Comparison of ENCODE assay signal across 21 mouse cellular contexts in the genomic region with DNA sequence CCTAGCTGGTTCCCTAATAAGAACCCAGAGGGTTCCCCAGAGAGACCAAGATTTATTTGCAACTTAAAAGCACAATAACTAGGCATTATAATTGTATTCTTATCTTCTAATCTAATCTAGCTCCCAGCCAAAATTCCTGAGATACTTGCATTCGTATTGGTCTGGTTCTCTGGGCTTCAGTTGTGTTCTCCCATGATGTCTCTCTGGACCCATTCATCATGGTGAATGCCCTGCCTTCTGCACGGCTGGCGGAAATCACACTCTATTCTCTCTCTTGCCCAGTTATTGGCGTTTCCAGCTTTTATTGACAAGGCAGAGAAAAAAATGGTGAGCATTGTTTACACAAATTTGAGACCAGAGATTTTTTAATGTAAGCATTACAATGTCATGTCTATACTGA. TPM values are rescaled to one million over a fixed set of nuclear protein-coding genes. Genes with fewer than 3 reads are reported as not detected.
DNase-seq lines count a peak whose midpoint lies in the region; TF ChIP-seq lines count a peak whose summit lies in the region.
"Had no signal": no experiment of that assay in that cellular context is flagged by ENCODE, and none has a peak within 500 bp of the region (broad histone marks: within the 10 kb centered on the region; RNA-seq: fewer than 3 reads in every experiment).

No protein-coding gene starts in this region.

- no peak for TF ChIP-seq EP300 in heart, adult 2 months (IDR thresholded peaks at IDR 0.05; ENCODE audit: insufficient read depth, low read depth, low read length)

- no peak for DNase-seq in heart, adult 2 months
- no peak for DNase-seq in heart, postnatal 10 days
- DNase-seq in kidney, adult 9 months = peak; percentile 36
- DNase-seq in kidney, postnatal 4 days = no peak
- peak; percentile 17 for DNase-seq in mesoderm, embryonic 11.5 days (ENCODE audit: low read depth, low spot score)
- no peak for DNase-seq in layer of hippocampus, adult 11-12 months (ENCODE audit: low spot score)
- DNase-seq: adrenal gland, adult 2 months; adrenal gland, postnatal 10 days; adrenal gland, postnatal 25 days; cerebellum, adult 11 months; cerebellum, adult 18-20 months; cerebellum, adult 8-10 months; cerebellum, adult 9-11 months; cerebellum, postnatal 14 days; cerebellum, postnatal 36 days; embryo, embryonic 11 days had no signal

- intact Hi-C loops in heart, adult 2 months (cut with DNase I) = no loop called here
- intact Hi-C loops in heart, postnatal 10 days (cut with DNase I) = no loop called here

- H3K79me2 ChIP-seq in heart, adult 2 months (replicated peaks; ENCODE audit: control insufficient read depth, insufficient read depth, low read length) = no peaks in the 10 kb centered on the region; the same call in 1 of the 2 replicates

- WGBS in heart, adult 2 months = 47% methylated on average over 4 of the region's 4 CpGs

- no peak for TF ChIP-seq CTCF in heart, adult 2 months (IDR thresholded peaks at IDR 0.05)

- H3K4me3 ChIP-seq in heart, adult 2 months = no peak overlapping the region
- H3K4me3 ChIP-seq: embryonic facial prominence, embryonic 13.5 days; embryonic facial prominence, embryonic 15.5 days; erythroblast, embryonic 14.5 days; forebrain, embryonic 10.5 days; forebrain, embryonic 12.5 days had no signal

- TF ChIP-seq POLR2A in heart, adult 2 months (IDR thresholded peaks at IDR 0.05; ENCODE audit: insufficient read depth, low read depth, low read length) = no peak

- no peaks in the 10 kb centered on the region for H3K27me3 ChIP-seq in heart, adult 2 months (ENCODE audit: control insufficient read depth, insufficient read depth, low read length)
- H3K27me3 ChIP-seq: embryonic facial prominence, embryonic 13.5 days; embryonic facial prominence, embryonic 15.5 days; forebrain, embryonic 12.5 days had no signal

- H3K9ac ChIP-seq in heart, adult 2 months (ENCODE audit: low read depth, low read length) = no peak overlapping the region
- H3K9ac ChIP-seq: embryonic facial prominence, embryonic 13.5 days; embryonic facial prominence, embryonic 15.5 days; forebrain, embryonic 12.5 days had no signal

- H3K36me3 ChIP-seq in heart, adult 2 months (ENCODE audit: control insufficient read depth, insufficient read depth, low read length) = peaks cover 12% of the 10 kb centered on the region
- H3K36me3 ChIP-seq: embryonic facial prominence, embryonic 13.5 days; embryonic facial prominence, embryonic 15.5 days; forebrain, embryonic 10.5 days; forebrain, embryonic 12.5 days had no signal

- H3K4me1 ChIP-seq in heart, adult 2 months (ENCODE audit: control insufficient read depth, insufficient read depth, low read length) = peaks cover 18% of the 10 kb centered on the region
- H3K4me1 ChIP-seq: embryonic facial prominence, embryonic 15.5 days; forebrain, embryonic 12.5 days had no signal

- peak overlapping the region; percentile 17; the same call in 1 of the 2 replicates for H3K27ac ChIP-seq in heart, adult 2 months
- H3K27ac ChIP-seq: embryonic facial prominence, embryonic 13.5 days; embryonic facial prominence, embryonic 15.5 days; forebrain, embryonic 10.5 days; forebrain, embryonic 12.5 days had no signal

RNA-seq across cellular contexts. Expression of gene Ltbp1, which starts 33.6 kb away (rescaled TPM):
- total RNA-seq in heart, adult 2 months (2021) = 10 to 100 TPM; 39.9 to 40.4 TPM
- polyA plus RNA-seq in heart, adult 2 months (2012; rRNA removed) = 17.2 and 27.9 TPM in 2 replicates
- total RNA-seq in heart, postnatal 10 days (2021) = 10 to 100 TPM; 66.6 to 69.0 TPM

Comparison
In these comparisons a context has a peak if more than half of its experiments do, and no peak if none do; other contexts are left out.
1. DNase-seq: peak in kidney, adult 9 months (single experiment) and mesoderm, embryonic 11.5 days (single experiment); none in heart, adult 2 months (0 of 2), heart, postnatal 10 days (0 of 2), kidney, postnatal 4 days (0 of 2) and layer of hippocampus, adult 11-12 months (single experiment).